Mouse (Mus musculus): Measurements from ENCODE around the gene Atp10b.
A peak's percentile ranks its signal among the peaks of the same experiment; 100 is the strongest.

The Atp10b gene

GRCm38 (mm10) chr11:43199358-43199757, 49.7 kb downstream of the Atp10b start:
- no peak for DNase-seq (ENCODE audit: low spot score in 2 of 2)

- no peak for DNase-seq (ENCODE audit: low spot score in 2 of 2)
Observed at GRCm38 (mm10) chr11:43200089-43200488, 50.4 kb downstream of the Atp10b start.

- DNase-seq (ENCODE audit: low spot score in 2 of 2): no peak
Observed at GRCm38 (mm10) chr11:43203580-43203979, 53.9 kb downstream of the Atp10b start.

GRCm38 (mm10) chr11:43213134-43213533, 63.5 kb downstream of the Atp10b start:
- DNase-seq (ENCODE audit: low spot score in 2 of 2): no peak

GRCm38 (mm10) chr11:43213740-43214139, 64.1 kb downstream of the Atp10b start:
- DNase-seq (ENCODE audit: low spot score in 2 of 2): no peak

GRCm38 (mm10) chr11:43217021-43217420, 67.3 kb downstream of the Atp10b start:
- no peak for DNase-seq (ENCODE audit: low spot score in 2 of 2)

GRCm38 (mm10) chr11:43230231-43230630, 80.6 kb downstream of the Atp10b start:
- DNase-seq (ENCODE audit: low spot score in 2 of 2): no peak

- DNase-seq (ENCODE audit: low spot score in 2 of 2): no peak
Observed at GRCm38 (mm10) chr11:43232073-43232472, 82.4 kb downstream of the Atp10b start.

GRCm38 (mm10) chr11:43236360-43237039, 86.8 kb downstream of the Atp10b start:
- DNase-seq (ENCODE audit: low spot score in 2 of 2): no peak

- DNase-seq (ENCODE audit: low spot score in 2 of 2): no peak
Observed at GRCm38 (mm10) chr11:43239804-43240203, 90.1 kb downstream of the Atp10b start.

- no peak for DNase-seq (ENCODE audit: low spot score in 2 of 2)
Observed at GRCm38 (mm10) chr11:43253034-43253433, 103.4 kb downstream of the Atp10b start.

- no peak for DNase-seq (ENCODE audit: low spot score in 2 of 2)
Observed at GRCm38 (mm10) chr11:43255262-43255661, 105.6 kb downstream of the Atp10b start.

GRCm38 (mm10) chr11:43257291-43257690, 107.6 kb downstream of the Atp10b start:
- DNase-seq (ENCODE audit: low spot score in 2 of 2): no peak

GRCm38 (mm10) chr11:43257781-43258180, 108.1 kb downstream of the Atp10b start:
- no peak for DNase-seq (ENCODE audit: low spot score in 2 of 2)

- peak; percentile 28 to 35 for DNase-seq (ENCODE audit: low spot score in 2 of 2)
Observed at GRCm38 (mm10) chr11:43263548-43264218, 114.0 kb downstream of the Atp10b start.

GRCm38 (mm10) chr11:43267505-43267904, 117.8 kb downstream of the Atp10b start:
- no peak for DNase-seq (ENCODE audit: low spot score in 2 of 2)

- DNase-seq (ENCODE audit: low spot score in 2 of 2): no peak
Observed at GRCm38 (mm10) chr11:43269503-43270255, 120.0 kb downstream of the Atp10b start.

- no peak for DNase-seq (ENCODE audit: low spot score in 2 of 2)
Observed at GRCm38 (mm10) chr11:43270256-43270806, 120.7 kb downstream of the Atp10b start.

- DNase-seq (ENCODE audit: low spot score in 2 of 2): no peak
Observed at GRCm38 (mm10) chr11:43273896-43274295, 124.2 kb downstream of the Atp10b start.

GRCm38 (mm10) chr11:43297584-43297983, 147.9 kb downstream of the Atp10b start:
- DNase-seq (ENCODE audit: low spot score in 2 of 2): no peak

GRCm38 (mm10) chr11:43311000-43311399, 161.3 kb downstream of the Atp10b start:
- DNase-seq (ENCODE audit: low spot score in 2 of 2): no peak
